Mouse (Mus musculus): ENCODE data around the gene Prkd1. TPM values are rescaled to one million over a fixed set of nuclear protein-coding genes. Genes with fewer than 3 reads are reported as not detected.

The Prkd1 gene
- polyA plus RNA-seq, 1 experiment = 3.4 TPM

DNA sequence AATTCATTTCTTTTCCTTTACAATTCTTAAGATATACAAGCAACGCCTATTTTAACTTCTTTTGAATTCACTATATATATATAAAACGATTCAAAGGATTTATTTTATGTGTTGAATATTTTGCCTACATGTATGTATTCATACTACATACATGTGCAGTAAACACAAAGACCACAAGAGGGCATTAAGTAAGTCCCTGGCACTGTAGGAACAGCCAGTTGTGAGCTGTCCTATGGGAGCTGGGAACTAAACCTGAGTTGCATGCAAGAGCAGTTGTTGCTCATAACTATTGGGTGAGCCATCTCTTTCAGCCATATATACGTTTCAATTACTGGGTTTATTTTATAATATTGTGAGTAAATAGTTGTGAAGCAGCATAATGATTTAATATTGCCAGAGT is 356.1 kb downstream of the Prkd1 start:
- H3K27me3 ChIP-seq (replicated peaks; ENCODE audit: control insufficient read depth, insufficient read depth, low read length) = no peaks in the 10 kb centered on the region
- 64% methylated on average over 3 of the region's 3 CpGs for WGBS
- H3K27ac ChIP-seq (ENCODE audit: insufficient read depth, low read depth, low read length) = no peak overlapping the region
- DNase-seq = peak; percentile 9
- no peak overlapping the region for H3K4me3 ChIP-seq (ENCODE audit: insufficient read depth, low read depth, low read length)
- H3K4me1 ChIP-seq (ENCODE audit: control insufficient read depth, insufficient read depth, low read length) = no peaks in the 10 kb centered on the region
- TF ChIP-seq CTCF (conservative IDR thresholded peaks at IDR 0.05; ENCODE audit: insufficient read depth, insufficient read length, low read depth, low read length) (0 out of 2 replicates have a peak, but pooled peaks have one; percentile 7), POLR2A (IDR thresholded peaks at IDR 0.05; ENCODE audit: low read depth, low read length) (no peak)
- no peaks in the 10 kb centered on the region for H3K36me3 ChIP-seq (ENCODE audit: control insufficient read depth, insufficient read depth, low read length)

All from kidney, adult 2 months (tissue).